Mouse (Mus musculus): Measurements from ENCODE around the gene Pik3ap1. TPM values are rescaled to one million over a fixed set of nuclear protein-coding genes. Genes with fewer than 3 reads are reported as not detected.

Gene Pik3ap1
- polyA plus RNA-seq, 1 experiment from 2014 or later, result 5.7 TPM

DNA sequence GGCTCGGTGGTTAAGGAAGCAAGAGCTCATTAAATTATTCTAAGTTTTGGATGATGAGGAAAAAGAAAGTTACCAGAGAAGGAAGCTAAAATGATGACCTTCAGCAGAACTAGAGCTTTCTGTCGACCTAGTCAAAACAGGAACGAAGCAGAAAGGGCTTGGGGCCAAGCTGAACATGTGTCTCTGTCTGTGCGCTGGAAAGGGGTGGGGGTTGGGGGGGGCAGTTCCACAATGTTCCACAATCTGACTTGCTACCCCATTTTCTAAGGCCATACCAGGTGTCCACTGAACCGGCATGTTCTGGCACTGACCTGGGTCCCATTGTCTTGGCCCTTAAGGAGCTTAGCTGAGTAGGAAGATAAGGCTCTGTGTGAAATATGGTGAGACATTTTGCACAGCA, 43.2 kb downstream of the Pik3ap1 start:
- Histone ChIP-seq H3K4me3 (ENCODE audit: low read length) (no peak overlapping the region), H3K9ac (ENCODE audit: low read depth, low read length) (no peak overlapping the region), H3K9me3 (ENCODE audit: control insufficient read depth, low read length) (no peaks in the 10 kb centered on the region), H3K4me2 (ENCODE audit: low read depth, low read length) (no peak overlapping the region), H3K27me3 (replicated peaks; ENCODE audit: control insufficient read depth, insufficient read depth, low read length) (no peaks in the 10 kb centered on the region), H3K4me1 (ENCODE audit: control insufficient read depth, insufficient read depth, low read length) (peaks cover 14% of the 10 kb centered on the region; the same call in 1 of the 2 replicates), H3K36me3 (ENCODE audit: control insufficient read depth, insufficient read depth, low read length) (no peaks in the 10 kb centered on the region), H3K27ac (ENCODE audit: low read length) (no peak overlapping the region)
- WGBS, result 75% methylated on average over 5 of the region's 5 CpGs
- no peak for ATAC-seq

DNA sequence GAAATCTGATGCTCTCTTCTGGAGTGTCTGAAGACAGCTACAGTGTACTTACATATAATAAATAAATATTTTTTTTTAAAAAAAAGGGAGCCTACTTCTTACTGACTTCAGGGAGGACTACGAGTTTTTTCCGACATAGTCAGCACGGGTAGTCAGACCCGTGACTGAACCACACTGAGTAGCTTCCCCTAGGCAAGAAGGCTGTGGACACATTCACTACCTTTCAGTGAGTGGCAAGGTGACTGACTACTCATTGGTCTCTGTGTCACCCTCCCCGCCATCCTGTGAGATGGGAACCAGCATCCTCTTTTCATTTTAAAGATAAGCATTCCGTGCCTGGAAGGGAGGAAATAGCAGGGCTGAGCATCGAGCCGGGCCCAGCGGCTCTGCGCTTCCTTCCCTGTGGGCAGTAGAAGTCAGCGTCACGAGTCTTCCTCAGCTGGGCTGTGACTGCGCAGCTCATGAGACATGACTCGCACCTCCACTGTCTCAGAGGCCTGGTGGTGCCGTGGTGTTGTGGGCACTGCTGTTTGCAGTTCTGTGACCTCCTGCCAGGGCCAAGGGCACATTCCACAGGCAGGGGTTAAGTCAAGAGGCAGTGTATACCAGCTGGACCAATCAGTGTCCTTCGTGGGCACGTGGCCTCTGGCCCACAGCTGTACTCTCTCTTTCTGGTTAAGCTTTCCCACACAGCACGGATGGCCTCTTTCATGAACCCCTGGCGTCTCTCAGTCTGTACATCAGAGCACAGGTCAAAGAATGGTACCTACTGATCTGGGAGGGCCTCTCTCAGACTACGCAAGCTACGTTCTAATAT, 45.7 kb downstream of the Pik3ap1 start:
- no peak overlapping the region for H3K4me2 ChIP-seq (ENCODE audit: low read depth, low read length)
- no peak overlapping the region for H3K4me3 ChIP-seq (ENCODE audit: low read length)
- no peak for ATAC-seq
- no peaks in the 10 kb centered on the region for H3K27me3 ChIP-seq (replicated peaks; ENCODE audit: control insufficient read depth, insufficient read depth, low read length)
- no peak overlapping the region for H3K27ac ChIP-seq (ENCODE audit: low read length)
- H3K9ac ChIP-seq (ENCODE audit: low read depth, low read length), result no peak overlapping the region
- WGBS, result 63% methylated on average over 21 of the region's 21 CpGs
- H3K4me1 ChIP-seq (ENCODE audit: control insufficient read depth, insufficient read depth, low read length), result no peaks in the 10 kb centered on the region
- H3K36me3 ChIP-seq (ENCODE audit: control insufficient read depth, insufficient read depth, low read length), result no peaks in the 10 kb centered on the region
- H3K9me3 ChIP-seq (ENCODE audit: control insufficient read depth, low read length), result no peaks in the 10 kb centered on the region

- Histone ChIP-seq H3K27me3 (replicated peaks; ENCODE audit: control insufficient read depth, insufficient read depth, low read length) (no peaks in the 10 kb centered on the region), H3K27ac (ENCODE audit: low read length) (no peak overlapping the region), H3K4me1 (ENCODE audit: control insufficient read depth, insufficient read depth, low read length) (no peaks in the 10 kb centered on the region), H3K4me2 (ENCODE audit: low read depth, low read length) (no peak overlapping the region), H3K9me3 (ENCODE audit: control insufficient read depth, low read length) (no peaks in the 10 kb centered on the region), H3K4me3 (ENCODE audit: low read length) (no peak overlapping the region), H3K9ac (ENCODE audit: low read depth, low read length) (no peak overlapping the region), H3K36me3 (ENCODE audit: control insufficient read depth, insufficient read depth, low read length) (no peaks in the 10 kb centered on the region)
- WGBS, result 72% methylated on average over 6 of the region's 6 CpGs
- ATAC-seq, result no peak
These were observed 46.5 kb downstream of the Pik3ap1 start for GRCm38 (mm10) chr19:41338379-41338778.

DNA sequence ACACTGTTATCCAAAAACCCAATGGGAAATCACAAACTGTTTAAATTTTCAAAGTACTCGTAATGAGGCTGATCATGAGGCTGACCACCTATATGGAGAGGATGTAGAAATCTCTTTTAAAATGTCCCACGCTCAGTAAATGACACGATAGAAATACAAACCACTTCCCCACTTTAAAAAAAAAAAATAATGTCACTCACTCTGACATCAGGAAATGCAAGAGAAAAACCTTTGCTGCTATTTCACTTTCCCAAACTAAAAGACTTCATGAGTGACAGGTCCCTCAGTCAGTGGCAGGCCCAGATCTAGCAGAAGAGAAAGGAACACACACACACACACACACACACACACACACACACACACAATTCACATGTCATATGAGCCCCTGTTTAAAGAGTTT, 49.2 kb downstream of the Pik3ap1 start:
- H3K4me1 ChIP-seq (ENCODE audit: control insufficient read depth, insufficient read depth, low read length), result no peaks in the 10 kb centered on the region
- ATAC-seq, result no peak
- 83% methylated on average over 3 of the region's 3 CpGs for WGBS

DNA sequence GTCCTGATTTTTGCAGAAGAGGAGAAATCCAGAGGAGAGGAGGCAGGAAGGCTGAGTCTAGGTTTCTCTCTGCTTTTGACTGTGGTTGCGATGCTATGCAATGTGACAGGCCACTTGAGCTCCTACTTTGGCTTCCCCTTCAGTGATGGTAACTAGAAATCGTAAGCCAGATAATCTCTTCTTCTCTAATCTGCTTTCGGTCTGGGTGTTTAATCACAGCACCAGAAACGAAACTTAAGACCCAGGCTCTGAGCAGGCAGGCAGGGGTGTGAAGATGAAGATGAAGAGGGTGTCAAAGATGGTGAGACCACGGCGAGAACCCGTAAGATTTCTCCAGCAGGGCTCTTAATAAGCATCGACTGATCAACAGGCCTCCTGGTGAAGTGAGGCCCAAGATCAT, 51.9 kb downstream of the Pik3ap1 start:
- WGBS, result 83% methylated on average over 8 of the region's 8 CpGs
- ATAC-seq, result no peak
- H3K36me3 ChIP-seq (ENCODE audit: control insufficient read depth, insufficient read depth, low read length), result no peaks in the 10 kb centered on the region

More for the DNA sequence above, 49.2 kb downstream of the Pik3ap1 start:
- Histone ChIP-seq H3K27ac (ENCODE audit: low read length) (no peak overlapping the region), H3K9ac (ENCODE audit: low read depth, low read length) (no peak overlapping the region), H3K4me2 (ENCODE audit: low read depth, low read length) (no peak overlapping the region), H3K4me3 (ENCODE audit: low read length) (no peak overlapping the region), H3K9me3 (ENCODE audit: control insufficient read depth, low read length) (no peaks in the 10 kb centered on the region), H3K27me3 (replicated peaks; ENCODE audit: control insufficient read depth, insufficient read depth, low read length) (no peaks in the 10 kb centered on the region), H3K36me3 (ENCODE audit: control insufficient read depth, insufficient read depth, low read length) (no peaks in the 10 kb centered on the region)

GRCm38 (mm10) chr19:41332228-41332627, 52.7 kb downstream of the Pik3ap1 start:
- no peak overlapping the region for H3K27ac ChIP-seq (ENCODE audit: low read length)
- H3K9ac ChIP-seq (ENCODE audit: low read depth, low read length), result no peak overlapping the region
- H3K4me2 ChIP-seq (ENCODE audit: low read depth, low read length), result no peak overlapping the region
- ATAC-seq, result no peak
- no peaks in the 10 kb centered on the region for H3K4me1 ChIP-seq (ENCODE audit: control insufficient read depth, insufficient read depth, low read length)
- no peaks in the 10 kb centered on the region for H3K9me3 ChIP-seq (ENCODE audit: control insufficient read depth, low read length)
- WGBS, result 86% methylated on average over 12 of the region's 12 CpGs
- no peak overlapping the region for H3K4me3 ChIP-seq (ENCODE audit: low read length)
- no peaks in the 10 kb centered on the region for H3K27me3 ChIP-seq (replicated peaks; ENCODE audit: control insufficient read depth, insufficient read depth, low read length)
- no peaks in the 10 kb centered on the region for H3K36me3 ChIP-seq (ENCODE audit: control insufficient read depth, insufficient read depth, low read length)

More for the DNA sequence above, 51.9 kb downstream of the Pik3ap1 start:
- H3K27me3 ChIP-seq (replicated peaks; ENCODE audit: control insufficient read depth, insufficient read depth, low read length), result no peaks in the 10 kb centered on the region
- no peak overlapping the region for H3K4me2 ChIP-seq (ENCODE audit: low read depth, low read length)
- H3K27ac ChIP-seq (ENCODE audit: low read length), result no peak overlapping the region
- H3K4me3 ChIP-seq (ENCODE audit: low read length), result no peak overlapping the region
- H3K4me1 ChIP-seq (ENCODE audit: control insufficient read depth, insufficient read depth, low read length), result no peaks in the 10 kb centered on the region
- no peak overlapping the region for H3K9ac ChIP-seq (ENCODE audit: low read depth, low read length)
- no peaks in the 10 kb centered on the region for H3K9me3 ChIP-seq (ENCODE audit: control insufficient read depth, low read length)

GRCm38 (mm10) chr19:41330401-41330800, 54.5 kb downstream of the Pik3ap1 start:
- Histone ChIP-seq H3K27ac (ENCODE audit: low read length) (no peak overlapping the region), H3K4me3 (ENCODE audit: low read length) (no peak overlapping the region), H3K4me1 (ENCODE audit: control insufficient read depth, insufficient read depth, low read length) (no peaks in the 10 kb centered on the region), H3K4me2 (ENCODE audit: low read depth, low read length) (no peak overlapping the region), H3K27me3 (replicated peaks; ENCODE audit: control insufficient read depth, insufficient read depth, low read length) (no peaks in the 10 kb centered on the region), H3K9me3 (ENCODE audit: control insufficient read depth, low read length) (no peaks in the 10 kb centered on the region), H3K36me3 (ENCODE audit: control insufficient read depth, insufficient read depth, low read length) (no peaks in the 10 kb centered on the region), H3K9ac (ENCODE audit: low read depth, low read length) (no peak overlapping the region)
- ATAC-seq, result no peak
- 72% methylated on average over 7 of the region's 7 CpGs for WGBS

- Histone ChIP-seq H3K4me2 (ENCODE audit: low read depth, low read length) (no peak overlapping the region), H3K9ac (ENCODE audit: low read depth, low read length) (no peak overlapping the region), H3K36me3 (ENCODE audit: control insufficient read depth, insufficient read depth, low read length) (no peaks in the 10 kb centered on the region), H3K27ac (ENCODE audit: low read length) (no peak overlapping the region), H3K9me3 (ENCODE audit: control insufficient read depth, low read length) (no peaks in the 10 kb centered on the region), H3K4me1 (ENCODE audit: control insufficient read depth, insufficient read depth, low read length) (no peaks in the 10 kb centered on the region), H3K4me3 (ENCODE audit: low read length) (no peak overlapping the region), H3K27me3 (replicated peaks; ENCODE audit: control insufficient read depth, insufficient read depth, low read length) (no peaks in the 10 kb centered on the region)
- no peak for ATAC-seq
- 95% methylated on average over 7 of the region's 7 CpGs for WGBS
These were observed 54.9 kb downstream of the Pik3ap1 start for GRCm38 (mm10) chr19:41329961-41330360.

DNA sequence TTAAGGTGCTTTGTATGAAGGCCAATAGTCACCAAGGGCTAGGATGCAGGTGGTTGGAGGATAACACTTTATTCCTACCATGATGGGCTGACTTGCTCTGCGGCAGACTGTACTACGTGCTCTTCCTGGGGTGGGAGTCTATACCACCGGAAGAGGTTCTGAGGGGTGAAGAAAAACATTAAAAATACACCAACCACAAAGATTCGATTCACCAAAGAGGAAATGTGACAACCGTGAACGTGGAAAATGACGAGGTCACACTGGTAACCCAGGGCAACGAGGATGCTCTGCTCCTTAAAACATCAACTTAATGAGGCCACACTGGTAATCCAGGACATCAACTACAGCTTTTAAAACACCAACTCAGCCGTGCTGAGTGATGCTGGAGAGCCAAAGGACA, 56.2 kb downstream of the Pik3ap1 start:
- H3K27me3 ChIP-seq (replicated peaks; ENCODE audit: control insufficient read depth, insufficient read depth, low read length), result no peaks in the 10 kb centered on the region
- no peak overlapping the region for H3K4me2 ChIP-seq (ENCODE audit: low read depth, low read length)
- no peak for ATAC-seq
- 78% methylated on average over 9 of the region's 9 CpGs for WGBS
- H3K36me3 ChIP-seq (ENCODE audit: control insufficient read depth, insufficient read depth, low read length), result no peaks in the 10 kb centered on the region
- H3K27ac ChIP-seq (ENCODE audit: low read length), result no peak overlapping the region
- no peak overlapping the region for H3K4me3 ChIP-seq (ENCODE audit: low read length)
- H3K9ac ChIP-seq (ENCODE audit: low read depth, low read length), result no peak overlapping the region
- H3K4me1 ChIP-seq (ENCODE audit: control insufficient read depth, insufficient read depth, low read length), result no peaks in the 10 kb centered on the region
- no peaks in the 10 kb centered on the region for H3K9me3 ChIP-seq (ENCODE audit: control insufficient read depth, low read length)

- Histone ChIP-seq H3K27ac (ENCODE audit: low read length) (no peak overlapping the region), H3K9ac (ENCODE audit: low read depth, low read length) (no peak overlapping the region), H3K4me1 (ENCODE audit: control insufficient read depth, insufficient read depth, low read length) (peaks cover 13% of the 10 kb centered on the region), H3K4me3 (ENCODE audit: low read length) (no peak overlapping the region), H3K36me3 (ENCODE audit: control insufficient read depth, insufficient read depth, low read length) (no peaks in the 10 kb centered on the region), H3K4me2 (ENCODE audit: low read depth, low read length) (no peak overlapping the region), H3K9me3 (ENCODE audit: control insufficient read depth, low read length) (no peaks in the 10 kb centered on the region), H3K27me3 (replicated peaks; ENCODE audit: control insufficient read depth, insufficient read depth, low read length) (no peaks in the 10 kb centered on the region)
- ATAC-seq, result no peak
These were observed 61.1 kb downstream of the Pik3ap1 start for GRCm38 (mm10) chr19:41323813-41324212.

All from intestine, embryonic 16.5 days (tissue).